Mouse (Mus musculus): ENCODE results near the gene Btbd35f2.
"Not testable (repeated sequence)": the region's sequence is repeated elsewhere in the genome, so short reads cannot be mapped to it uniquely, and the experiment has no call there.

Btbd35f2 gene

GRCm38 (mm10) chrX:32278094-32278493 is at the start of gene Btbd35f2:
TSS of gene Btbd35f2 (plus strand) at chrX:32278394.
- DNase-seq (ENCODE audit: low read depth, low spot score): not testable (repeated sequence)

All from retina, adult 2 months (tissue).